Mouse (Mus musculus) lung, embryonic 16.5 days (tissue): Measurements from ENCODE around the gene Rhobtb3. TPM values are rescaled to one million over a fixed set of nuclear protein-coding genes. Genes with fewer than 3 reads are reported as not detected.

Experiments
- ATAC-seq: fragments of 200-750 bp; cut with Nextera tagmentation; 2 replicates; pipeline ENCODE4 v1.8.0; 2017; ENCODE audit warnings: low read depth, mild to moderate bottlenecking, moderate library complexity
- H3K27ac ChIP-seq: fragments of 300-500 bp; sonication (generic); 2 replicates; pipeline ENCODE4 v1.5.1; 2014; ENCODE audit warnings: mild to moderate bottlenecking, control low read depth, low read length
- H3K27me3 ChIP-seq: fragments of 300-500 bp; sonication (generic); 2 replicates; pipeline ENCODE4 v1.6.1; 2014; ENCODE audit warnings: low read depth, low read length, mixed read lengths; ENCODE audit not compliant: control insufficient read depth, insufficient read depth
- H3K36me3 ChIP-seq: fragments of 300-500 bp; sonication (generic); 2 replicates; pipeline ENCODE4 v1.6.1; 2014; ENCODE audit warnings: low read length; ENCODE audit not compliant: control insufficient read depth, insufficient read depth
- H3K4me1 ChIP-seq: fragments of 300-500 bp; sonication (generic); replicated peaks from 2 replicates; pipeline ENCODE4 v1.6.1; 2014; ENCODE audit warnings: low read length, mixed read lengths; ENCODE audit not compliant: control insufficient read depth, insufficient read depth
- H3K4me2 ChIP-seq: fragments of 300-500 bp; sonication (generic); 2 replicates; pipeline ENCODE4 v1.6.1; 2014; ENCODE audit warnings: low read depth, low read length, control low read depth
- H3K4me3 ChIP-seq: fragments of 300-500 bp; sonication (generic); 2 replicates; pipeline ENCODE4 v1.5.1; 2014; ENCODE audit warnings: mild to moderate bottlenecking, low read length, control low read depth
- H3K9ac ChIP-seq: fragments of 300-500 bp; sonication (generic); 2 replicates; pipeline ENCODE4 v1.6.1; 2014; ENCODE audit warnings: low read length, control low read depth
- H3K9me3 ChIP-seq: fragments of 300-500 bp; sonication (generic); 2 replicates; pipeline ENCODE4 v1.6.1; 2016; ENCODE audit warnings: low read length; ENCODE audit not compliant: control insufficient read depth
- WGBS: fragments of 180-500 bp; shearing (Covaris S2); extraction: QIAGEN DNeasy Blood & Tissue Kit; methylation state at CpG from one replicate; pipeline ENCODE4 v1.1.7; 2014; 5-methylcytosine and 5-hydroxymethylcytosine counted together
- polyA plus RNA-seq: library from polyadenylated mRNA; unstranded; fragments of >200 nt; fragmentation: Nextera tagmentation; extraction: Ambion mirVana; gene quantifications from 2 replicates; pipeline ENCODE4 v1.2.1, GENCODE M21; 2015

Rhobtb3 gene
- polyA plus RNA-seq, 1 experiment from 2014 or later, result 24.7 TPM

DNA sequence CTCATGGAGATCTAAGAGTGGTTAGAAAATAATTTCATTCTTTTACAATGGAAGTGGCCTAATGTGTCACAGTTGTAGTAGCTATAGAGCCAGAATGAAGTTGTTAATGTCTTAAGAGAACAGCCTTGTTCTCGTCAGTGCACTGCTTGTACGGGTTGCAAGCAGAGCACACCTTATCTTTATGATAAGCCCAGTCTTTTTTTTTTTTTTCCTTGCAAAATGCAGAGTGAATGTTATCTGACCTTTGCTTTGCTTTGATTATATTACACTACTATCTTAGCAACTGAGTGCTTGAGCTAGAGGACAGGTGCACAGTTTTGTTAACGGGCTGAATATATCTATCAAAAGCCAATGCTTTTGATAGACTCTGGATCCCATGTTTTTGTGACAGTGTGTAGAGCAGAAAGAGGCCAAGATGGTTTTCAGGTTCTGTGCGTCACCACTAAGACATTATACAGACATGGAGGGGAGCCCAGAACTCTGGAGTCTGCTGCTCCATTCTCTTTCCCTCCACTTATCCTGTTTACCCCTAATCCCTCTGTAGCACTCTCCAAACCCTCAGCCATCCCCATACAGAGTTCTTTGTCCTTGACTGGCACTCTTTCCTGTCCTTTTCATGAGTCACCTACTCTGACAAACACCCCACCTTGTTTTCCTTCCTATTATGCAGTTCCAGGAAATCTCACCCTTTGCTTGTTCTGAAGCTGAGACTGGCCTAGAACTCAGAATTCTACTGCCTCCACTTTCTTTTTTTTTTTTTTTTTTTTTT is 68.9 kb downstream of the Rhobtb3 start:
- Histone ChIP-seq H3K27ac (no peak overlapping the region), H3K9ac (no peak overlapping the region), H3K27me3 (no peaks in the 10 kb centered on the region), H3K4me1 (peaks cover 4% of the 10 kb centered on the region; the same call in 1 of the 2 replicates), H3K36me3 (peaks cover 8% of the 10 kb centered on the region), H3K9me3 (no peaks in the 10 kb centered on the region), H3K4me3 (no peak overlapping the region), H3K4me2 (no peak overlapping the region)
- 0 out of 2 replicates have a peak, but pooled peaks have one; percentile 38 for ATAC-seq
- 46% methylated on average over 4 of the region's 4 CpGs for WGBS

DNA sequence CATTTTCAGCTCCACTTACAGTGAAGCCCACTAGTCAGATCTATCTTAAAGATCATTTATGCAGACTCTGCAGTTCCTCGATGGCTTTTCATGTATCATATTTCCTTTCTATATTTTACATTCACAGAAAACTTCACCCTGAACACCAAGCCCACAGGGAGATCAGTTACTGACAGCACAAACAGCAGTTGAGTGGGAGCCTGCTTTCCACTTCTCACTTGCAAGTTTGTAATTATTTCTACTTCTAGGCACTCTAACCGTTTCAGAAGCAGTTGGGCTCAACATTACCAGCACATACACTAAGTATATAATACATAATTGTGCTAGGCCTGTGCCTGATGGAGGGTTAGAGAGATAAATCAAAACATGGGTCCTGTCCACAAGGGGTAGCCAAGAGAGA is 75.8 kb downstream of the Rhobtb3 start:
- Histone ChIP-seq H3K27ac (no peak overlapping the region), H3K27me3 (no peaks in the 10 kb centered on the region), H3K9me3 (no peaks in the 10 kb centered on the region), H3K4me2 (no peak overlapping the region), H3K4me3 (no peak overlapping the region), H3K4me1 (no peaks in the 10 kb centered on the region), H3K36me3 (peaks cover 10% of the 10 kb centered on the region), H3K9ac (no peak overlapping the region)
- WGBS, result 83% methylated on average over 2 of the region's 2 CpGs
- no peak for ATAC-seq

DNA sequence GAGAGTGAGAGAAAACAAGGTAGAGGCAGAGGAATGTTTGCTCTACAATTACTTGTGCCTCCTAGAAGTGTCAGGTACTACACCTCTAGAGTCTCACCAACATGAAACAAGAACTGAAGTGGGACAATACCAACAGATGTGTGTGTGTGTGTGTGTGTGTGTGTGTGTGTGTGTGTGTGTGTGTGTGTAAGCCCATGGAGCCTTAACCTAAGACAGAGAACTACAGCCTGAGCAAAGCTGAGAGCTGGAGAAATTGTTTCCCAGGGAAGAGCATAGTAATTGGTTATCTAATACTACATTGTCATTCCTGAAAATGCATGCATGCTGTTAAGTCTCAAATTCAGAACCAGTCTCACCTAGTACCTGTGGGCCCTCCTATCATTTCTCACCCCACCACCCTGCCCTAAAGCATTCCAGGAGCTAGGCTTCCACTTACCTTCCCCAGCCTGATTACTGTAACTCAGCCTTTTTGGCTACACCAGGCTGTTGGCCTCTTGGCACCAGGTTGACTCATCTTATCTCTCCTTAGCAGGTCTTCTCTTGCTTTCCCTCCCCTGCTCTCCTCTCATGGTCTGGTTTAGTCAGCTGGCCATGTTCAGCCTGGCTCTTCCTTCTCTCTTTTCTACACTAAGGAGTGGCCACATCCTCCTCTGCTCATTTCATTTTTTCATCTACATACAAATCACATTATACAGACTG is 78.1 kb downstream of the Rhobtb3 start:
- Histone ChIP-seq H3K9me3 (no peaks in the 10 kb centered on the region), H3K4me3 (no peak overlapping the region), H3K9ac (no peak overlapping the region), H3K27ac (no peak overlapping the region), H3K4me2 (no peak overlapping the region), H3K4me1 (no peaks in the 10 kb centered on the region), H3K36me3 (peaks cover 6% of the 10 kb centered on the region), H3K27me3 (no peaks in the 10 kb centered on the region)
- no peak for ATAC-seq

DNA sequence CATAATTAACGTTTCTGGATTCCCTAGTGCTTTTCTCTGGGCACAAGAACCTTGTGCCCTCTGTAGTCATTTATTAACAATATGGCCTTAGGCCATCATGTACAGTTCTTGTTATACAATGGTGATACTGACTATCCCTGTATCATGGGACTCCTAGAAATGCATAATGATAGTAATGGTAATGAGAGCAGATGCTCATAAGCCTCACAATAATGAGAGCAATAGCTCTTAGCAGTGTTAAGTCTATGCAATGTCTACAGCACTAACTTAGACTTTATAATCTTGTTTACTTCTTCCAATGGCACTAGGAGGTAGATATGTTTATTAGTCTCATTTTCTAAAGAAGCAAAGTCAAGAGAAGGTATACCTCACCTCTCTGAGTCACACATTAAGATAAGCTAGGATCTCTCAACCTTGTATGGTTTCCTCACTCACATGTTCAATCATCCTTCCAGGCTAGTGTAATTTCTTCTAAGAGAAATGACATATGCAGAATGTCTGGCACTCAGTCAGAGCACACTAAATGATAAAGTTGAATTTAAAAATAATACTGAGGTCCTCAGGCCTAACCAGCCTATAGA is 84.4 kb downstream of the Rhobtb3 start:
- no peak for ATAC-seq
- H3K27me3 ChIP-seq, result no peaks in the 10 kb centered on the region
- H3K4me2 ChIP-seq, result no peak overlapping the region
- H3K4me3 ChIP-seq, result no peak overlapping the region
- H3K4me1 ChIP-seq, result no peaks in the 10 kb centered on the region
- H3K9ac ChIP-seq, result no peak overlapping the region
- H3K9me3 ChIP-seq, result no peaks in the 10 kb centered on the region
- H3K36me3 ChIP-seq, result no peaks in the 10 kb centered on the region
- 63% methylated on average over 1 of the region's 1 CpGs for WGBS
- no peak overlapping the region for H3K27ac ChIP-seq

DNA sequence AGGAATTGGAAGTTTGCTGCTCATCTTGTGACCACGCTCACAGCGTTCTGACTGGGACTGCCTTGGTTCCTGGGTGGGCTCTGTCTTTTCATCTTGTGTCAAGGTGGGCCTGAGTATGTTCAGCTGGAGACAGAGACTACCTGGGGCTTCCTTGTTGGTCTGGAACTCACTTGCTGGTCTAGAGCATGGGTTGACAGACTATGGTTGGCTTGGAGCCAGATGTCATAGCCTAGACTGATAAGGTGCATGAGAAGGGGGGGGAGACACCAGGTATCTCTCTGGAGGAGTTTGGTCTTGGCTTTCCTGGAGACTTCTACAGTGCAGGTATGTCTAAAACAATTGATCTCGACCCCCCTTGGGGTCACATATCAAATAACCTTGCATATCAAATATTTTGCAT is 90.6 kb downstream of the Rhobtb3 start:
- no peak overlapping the region for H3K4me2 ChIP-seq
- H3K36me3 ChIP-seq, result no peaks in the 10 kb centered on the region
- H3K9me3 ChIP-seq, result no peaks in the 10 kb centered on the region
- no peak overlapping the region for H3K9ac ChIP-seq
- WGBS, result 91% methylated on average over 3 of the region's 3 CpGs
- no peaks in the 10 kb centered on the region for H3K27me3 ChIP-seq
- no peaks in the 10 kb centered on the region for H3K4me1 ChIP-seq
- no peak overlapping the region for H3K4me3 ChIP-seq
- H3K27ac ChIP-seq, result no peak overlapping the region
- no peak for ATAC-seq

DNA sequence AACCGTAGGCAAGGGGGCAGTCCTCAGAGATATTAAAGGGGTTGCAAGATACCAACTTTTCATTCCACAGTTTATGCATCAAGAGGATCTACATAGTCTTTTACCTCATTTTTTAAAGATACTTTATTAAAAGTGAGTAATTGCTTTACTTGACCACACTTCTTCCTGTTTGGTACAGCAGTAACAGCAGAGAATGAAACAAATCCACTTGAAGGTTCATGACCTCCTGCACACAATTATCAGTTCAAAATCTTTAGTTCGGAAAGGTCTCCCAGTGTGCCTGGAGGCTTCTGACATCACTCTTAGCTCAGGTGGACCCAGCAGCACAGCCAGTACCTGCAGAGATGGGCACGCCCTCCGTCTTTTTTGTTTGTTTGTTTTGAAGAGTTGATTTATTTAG is 91.7 kb downstream of the Rhobtb3 start:
- H3K27ac ChIP-seq, result no peak overlapping the region
- H3K4me1 ChIP-seq, result no peaks in the 10 kb centered on the region
- no peak overlapping the region for H3K4me3 ChIP-seq
- no peak for ATAC-seq
- no peaks in the 10 kb centered on the region for H3K9me3 ChIP-seq
- no peak overlapping the region for H3K9ac ChIP-seq
- H3K4me2 ChIP-seq, result no peak overlapping the region
- H3K27me3 ChIP-seq, result no peaks in the 10 kb centered on the region
- WGBS, result 71% methylated on average over 4 of the region's 4 CpGs
- H3K36me3 ChIP-seq, result no peaks in the 10 kb centered on the region

DNA sequence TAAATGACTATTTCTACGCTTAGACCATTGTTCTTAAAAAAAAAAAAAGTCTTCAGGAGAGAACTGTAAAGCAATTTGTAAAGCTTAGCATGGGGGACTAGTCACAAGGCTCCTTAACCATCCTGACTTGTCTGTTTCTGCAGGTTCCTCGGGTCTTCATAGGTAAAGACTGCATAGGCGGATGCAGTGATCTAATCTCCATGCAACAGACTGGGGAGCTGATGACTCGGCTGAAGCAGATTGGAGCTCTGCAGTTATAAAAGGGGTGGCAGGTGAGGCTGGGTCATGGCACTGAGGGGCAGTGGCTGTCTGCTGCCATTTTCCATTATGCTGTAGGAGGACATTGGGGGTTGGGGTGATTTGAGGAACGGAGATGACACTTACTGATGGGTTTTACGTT is 96.7 kb downstream of the Rhobtb3 start:
- Histone ChIP-seq H3K36me3 (no peaks in the 10 kb centered on the region), H3K9ac (no peak overlapping the region), H3K9me3 (no peaks in the 10 kb centered on the region), H3K4me1 (peaks cover under 1% of the 10 kb centered on the region; the same call in 1 of the 2 replicates), H3K27ac (no peak overlapping the region), H3K4me3 (no peak overlapping the region), H3K27me3 (no peaks in the 10 kb centered on the region), H3K4me2 (no peak overlapping the region)
- no peak for ATAC-seq
- WGBS, result 81% methylated on average over 6 of the region's 6 CpGs

DNA sequence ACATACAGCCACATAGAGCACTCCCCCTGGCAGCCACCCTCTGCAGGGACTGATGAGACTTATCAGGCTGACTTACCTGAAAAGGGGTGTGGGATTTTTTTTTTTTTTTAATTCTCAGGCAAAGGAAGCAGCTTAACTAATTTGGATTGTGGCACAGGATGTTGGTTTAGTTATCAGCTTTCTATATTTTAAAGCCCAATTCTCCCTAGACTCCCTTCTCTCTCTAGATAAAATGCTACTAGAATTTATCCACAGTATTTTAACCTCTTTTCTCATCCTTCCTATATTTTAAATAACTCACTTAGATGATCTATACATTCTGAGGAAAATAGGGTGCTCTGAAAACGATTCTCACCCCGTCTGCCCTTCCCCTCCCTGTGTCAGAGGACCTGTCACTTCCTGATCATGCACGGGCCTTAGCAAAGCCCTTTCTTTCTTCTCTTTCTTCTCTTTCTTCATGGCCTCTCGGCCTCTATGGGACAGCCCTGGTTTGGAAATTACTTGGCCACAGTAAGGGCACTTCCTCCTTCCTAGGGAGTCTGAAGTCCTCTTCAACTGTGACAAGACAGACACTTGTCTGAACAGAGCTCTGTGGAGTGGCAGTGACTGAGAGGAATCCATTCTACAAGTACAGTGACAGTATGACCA is 98.1 kb downstream of the Rhobtb3 start:
- H3K27ac ChIP-seq, result no peak overlapping the region
- no peak overlapping the region for H3K9ac ChIP-seq
- H3K4me3 ChIP-seq, result no peak overlapping the region
- H3K4me2 ChIP-seq, result no peak overlapping the region
- H3K36me3 ChIP-seq, result no peaks in the 10 kb centered on the region
- H3K4me1 ChIP-seq, result peaks cover 13% of the 10 kb centered on the region
- no peaks in the 10 kb centered on the region for H3K9me3 ChIP-seq
- WGBS, result 59% methylated on average over 4 of the region's 4 CpGs
- no peak for ATAC-seq
- H3K27me3 ChIP-seq, result no peaks in the 10 kb centered on the region
